In the genomic region with DNA sequence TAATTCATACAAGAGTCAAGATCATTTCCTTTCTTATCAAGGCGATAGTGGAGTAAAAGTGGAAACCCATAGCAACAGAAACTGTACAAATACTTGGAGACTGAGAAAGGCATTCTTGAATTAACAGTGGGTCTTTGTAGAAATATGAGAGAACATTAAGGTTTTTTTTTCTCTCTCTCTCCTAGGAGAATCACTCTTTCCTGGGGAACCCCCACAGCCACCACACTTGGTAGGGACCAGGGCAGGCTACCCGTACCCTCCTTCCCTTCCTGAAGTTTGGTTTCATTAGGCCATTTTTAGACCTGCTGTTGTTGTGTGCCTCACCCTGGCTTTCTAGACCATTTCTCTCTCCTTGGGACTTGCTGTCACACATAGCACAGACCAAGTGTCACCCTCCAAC, we compare ENCODE assay signal across 28 mouse cellular contexts.
"Had no signal": no experiment of that assay in that cellular context is flagged by ENCODE, and none has a peak within 500 bp of the region (broad histone marks: within the 10 kb centered on the region; RNA-seq: fewer than 3 reads in every experiment).

No protein-coding gene starts in this region.

- H3K4me3 ChIP-seq: embryonic facial prominence, embryonic 10.5 days; embryonic facial prominence, embryonic 12.5 days; embryonic facial prominence, embryonic 13.5 days; embryonic facial prominence, embryonic 15.5 days; erythroblast, embryonic 14.5 days; forebrain, embryonic 10.5 days; forebrain, embryonic 12.5 days; forebrain, embryonic 13.5 days; forebrain, embryonic 15.5 days; gastrocnemius, adult 2 months had no signal

- H3K27me3 ChIP-seq: embryonic facial prominence, embryonic 12.5 days; embryonic facial prominence, embryonic 13.5 days; embryonic facial prominence, embryonic 15.5 days; forebrain, embryonic 12.5 days; forebrain, embryonic 13.5 days; forebrain, embryonic 15.5 days had no signal

- H3K4me1 ChIP-seq: embryonic facial prominence, embryonic 10.5 days; embryonic facial prominence, embryonic 12.5 days; embryonic facial prominence, embryonic 13.5 days; embryonic facial prominence, embryonic 15.5 days; forebrain, embryonic 10.5 days; forebrain, embryonic 12.5 days; forebrain, embryonic 13.5 days; forebrain, embryonic 15.5 days had no signal

- H3K9ac ChIP-seq: embryonic facial prominence, embryonic 12.5 days; embryonic facial prominence, embryonic 13.5 days; embryonic facial prominence, embryonic 15.5 days; forebrain, embryonic 12.5 days; forebrain, embryonic 13.5 days; forebrain, embryonic 15.5 days; forebrain, postnatal 0 days had no signal

- H3K4me2 ChIP-seq: embryonic facial prominence, embryonic 12.5 days; embryonic facial prominence, embryonic 13.5 days; embryonic facial prominence, embryonic 15.5 days; forebrain, embryonic 12.5 days; forebrain, embryonic 13.5 days; forebrain, embryonic 15.5 days had no signal

- ATAC-seq: forebrain, embryonic 13.5 days; forebrain, embryonic 14.5 days; forebrain, embryonic 15.5 days; forebrain, embryonic 16.5 days; forebrain, postnatal 0 days had no signal

- H3K27ac ChIP-seq: embryonic facial prominence, embryonic 10.5 days; embryonic facial prominence, embryonic 12.5 days; embryonic facial prominence, embryonic 13.5 days; embryonic facial prominence, embryonic 15.5 days; forebrain, embryonic 10.5 days; forebrain, embryonic 12.5 days; forebrain, embryonic 13.5 days; forebrain, embryonic 15.5 days; gastrocnemius, adult 2 months had no signal

- H3K36me3 ChIP-seq: embryonic facial prominence, embryonic 10.5 days; embryonic facial prominence, embryonic 12.5 days; embryonic facial prominence, embryonic 13.5 days; embryonic facial prominence, embryonic 15.5 days; forebrain, embryonic 10.5 days; forebrain, embryonic 12.5 days; forebrain, embryonic 15.5 days had no signal

- DNase-seq: cerebellum, adult 2 months; cerebellum, adult 8-10 months; cerebellum, adult 9-10 months; cerebellum, adult 9-11 months; cerebellum, postnatal 10 days; cerebellum, postnatal 14 days; cerebellum, postnatal 25 days; cerebellum, postnatal 36 days; embryo, embryonic 11 days; forebrain, postnatal 0 days; gastrocnemius, adult 2 months; gastrocnemius, postnatal 10 days; gastrocnemius, postnatal 14 days; gastrocnemius, postnatal 25 days; gastrocnemius, postnatal 36 days; heart, adult 11 months; heart, adult 18-20 months had no signal

- H3K9me3 ChIP-seq: embryonic facial prominence, embryonic 10.5 days; embryonic facial prominence, embryonic 12.5 days; embryonic facial prominence, embryonic 13.5 days; embryonic facial prominence, embryonic 15.5 days; forebrain, embryonic 10.5 days; forebrain, embryonic 12.5 days; forebrain, embryonic 13.5 days; forebrain, embryonic 15.5 days had no signal
